Mouse (Mus musculus): ENCODE data around the gene Tasp1. TPM values are rescaled to one million over a fixed set of nuclear protein-coding genes. Genes with fewer than 3 reads are reported as not detected.
"Not testable (repeated sequence)": the region's sequence is repeated elsewhere in the genome, so short reads cannot be mapped to it uniquely, and the experiment has no call there.

The Tasp1 gene
- polyA plus RNA-seq, 1 experiment from 2014 or later, result 11.8 TPM

DNA sequence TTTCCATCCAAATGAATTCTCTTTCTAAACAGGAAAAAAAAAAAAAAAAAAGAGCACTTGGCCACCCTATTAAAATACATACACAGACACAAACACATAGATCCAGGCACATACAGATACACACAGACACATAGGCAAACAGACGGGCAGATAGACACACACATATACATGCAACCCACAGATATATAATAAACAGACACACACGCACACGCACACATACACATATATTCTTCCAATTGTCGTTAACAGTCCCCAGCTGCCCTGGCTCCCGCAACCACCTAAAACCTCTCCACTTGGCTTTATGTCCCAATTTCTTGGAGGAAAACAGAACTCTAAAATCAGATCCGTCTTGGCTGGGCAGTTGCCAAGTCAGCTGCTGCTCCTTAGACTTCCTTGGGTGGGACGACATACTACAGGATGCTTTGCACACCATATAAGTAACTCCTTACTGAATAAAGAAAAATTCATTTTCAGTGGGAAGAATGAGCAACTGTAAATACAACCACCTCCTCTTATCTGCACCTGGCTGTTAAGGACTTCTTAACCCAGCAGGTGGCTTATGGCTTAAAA is 188.5 kb downstream of the Tasp1 start:
- Histone ChIP-seq H3K9ac (ENCODE audit: low read depth, low read length) (no peak overlapping the region), H3K4me2 (ENCODE audit: low read depth, low read length) (no peak overlapping the region), H3K27me3 (ENCODE audit: control insufficient read depth, insufficient read depth, low read depth, low read length) (no peaks in the 10 kb centered on the region), H3K27ac (ENCODE audit: low read length) (no peak overlapping the region), H3K4me3 (ENCODE audit: low read depth, low read length) (no peak overlapping the region), H3K36me3 (ENCODE audit: control insufficient read depth, insufficient read depth) (no peaks in the 10 kb centered on the region), H3K9me3 (replicated peaks; ENCODE audit: control insufficient read depth, low read length) (no peaks in the 10 kb centered on the region), H3K4me1 (ENCODE audit: control insufficient read depth, low read depth, low read length) (no peaks in the 10 kb centered on the region)
- 76% methylated on average over 7 of the region's 7 CpGs for WGBS (ENCODE audit: insufficient replicate concordance)
- no peak for ATAC-seq (ENCODE audit: low read depth)

DNA sequence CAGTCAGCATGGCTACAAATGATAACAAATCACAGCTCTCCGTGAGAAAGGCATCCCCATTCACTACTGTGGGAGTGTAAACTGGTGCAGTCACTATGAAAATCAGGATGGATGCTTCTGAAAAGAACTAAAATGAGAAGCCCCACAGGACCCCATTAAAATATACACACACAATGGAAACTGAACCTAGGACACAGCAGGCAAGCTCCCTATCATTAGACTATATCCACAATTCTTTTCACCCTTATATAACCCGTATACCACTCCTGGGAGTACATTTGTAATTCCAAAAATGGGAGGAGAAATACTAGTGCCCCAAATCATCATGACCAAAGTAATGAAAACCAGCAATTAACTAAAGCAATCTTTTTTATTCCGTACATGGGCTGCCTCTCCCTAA is 190.7 kb downstream of the Tasp1 start:
- H3K9ac ChIP-seq (ENCODE audit: low read depth, low read length), result no peak overlapping the region
- H3K27ac ChIP-seq (ENCODE audit: low read length), result no peak overlapping the region
- H3K4me3 ChIP-seq (ENCODE audit: low read depth, low read length), result no peak overlapping the region
- no peaks in the 10 kb centered on the region for H3K9me3 ChIP-seq (replicated peaks; ENCODE audit: control insufficient read depth, low read length)
- H3K4me1 ChIP-seq (ENCODE audit: control insufficient read depth, low read depth, low read length), result no peaks in the 10 kb centered on the region
- no peaks in the 10 kb centered on the region for H3K36me3 ChIP-seq (ENCODE audit: control insufficient read depth, insufficient read depth)
- ATAC-seq (ENCODE audit: low read depth), result no peak
- H3K4me2 ChIP-seq (ENCODE audit: low read depth, low read length), result no peak overlapping the region
- 71% methylated on average over 3 of the region's 3 CpGs for WGBS (ENCODE audit: insufficient replicate concordance)
- H3K27me3 ChIP-seq (ENCODE audit: control insufficient read depth, insufficient read depth, low read depth, low read length), result no peaks in the 10 kb centered on the region

DNA sequence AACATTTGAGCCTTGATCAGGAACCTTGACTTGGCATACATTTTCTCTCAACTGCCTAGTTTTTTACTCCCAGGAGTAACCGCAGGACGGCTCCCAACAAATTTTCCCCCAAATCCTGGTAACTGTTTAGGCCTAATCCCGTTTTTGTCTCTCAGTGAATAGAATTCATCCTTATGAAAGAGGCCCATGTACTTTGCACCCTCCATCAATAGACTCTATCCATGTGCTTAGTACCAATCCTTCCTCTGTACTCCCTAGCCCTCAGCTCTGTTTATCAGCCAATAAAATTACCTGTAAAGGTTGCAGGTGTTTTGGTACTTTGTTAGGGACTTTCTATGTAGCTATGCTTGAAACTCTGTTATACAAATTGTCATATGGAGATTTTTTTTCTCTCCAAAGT is 192.4 kb downstream of the Tasp1 start:
- no peak overlapping the region for H3K27ac ChIP-seq (ENCODE audit: low read length)
- no peak overlapping the region for H3K4me3 ChIP-seq (ENCODE audit: low read depth, low read length)
- no peak for ATAC-seq (ENCODE audit: low read depth)
- no peaks in the 10 kb centered on the region for H3K27me3 ChIP-seq (ENCODE audit: control insufficient read depth, insufficient read depth, low read depth, low read length)
- H3K36me3 ChIP-seq (ENCODE audit: control insufficient read depth, insufficient read depth), result no peaks in the 10 kb centered on the region
- no peak overlapping the region for H3K9ac ChIP-seq (ENCODE audit: low read depth, low read length)
- H3K4me1 ChIP-seq (ENCODE audit: control insufficient read depth, low read depth, low read length), result no peaks in the 10 kb centered on the region
- no peak overlapping the region for H3K4me2 ChIP-seq (ENCODE audit: low read depth, low read length)
- H3K9me3 ChIP-seq (replicated peaks; ENCODE audit: control insufficient read depth, low read length), result no peaks in the 10 kb centered on the region
- 69% methylated on average over 3 of the region's 3 CpGs for WGBS (ENCODE audit: insufficient replicate concordance)

DNA sequence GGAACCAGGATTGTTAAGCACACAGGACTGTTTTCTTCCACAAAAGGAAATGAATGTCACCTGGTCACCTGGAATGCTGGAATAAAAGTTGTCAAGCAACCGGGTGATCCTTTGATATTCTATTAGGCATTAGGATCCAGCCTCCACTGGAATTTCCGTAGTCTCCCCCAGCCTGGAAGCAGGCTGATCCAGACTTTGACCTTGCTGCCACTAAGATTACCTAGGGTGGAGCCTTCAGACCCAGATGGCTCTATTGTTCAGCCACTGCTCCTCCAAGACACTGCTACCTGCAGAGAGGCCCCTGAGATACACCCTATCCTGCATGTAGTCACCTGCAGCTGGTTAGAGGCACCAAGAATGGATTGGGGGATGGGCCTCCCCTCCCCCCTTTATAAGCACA is 192.8 kb downstream of the Tasp1 start:
- H3K4me3 ChIP-seq (ENCODE audit: low read depth, low read length), result no peak overlapping the region
- no peak overlapping the region for H3K9ac ChIP-seq (ENCODE audit: low read depth, low read length)
- no peaks in the 10 kb centered on the region for H3K9me3 ChIP-seq (replicated peaks; ENCODE audit: control insufficient read depth, low read length)
- no peaks in the 10 kb centered on the region for H3K36me3 ChIP-seq (ENCODE audit: control insufficient read depth, insufficient read depth)
- H3K27ac ChIP-seq (ENCODE audit: low read length), result no peak overlapping the region
- WGBS (ENCODE audit: insufficient replicate concordance), result 61% methylated on average over 2 of the region's 2 CpGs
- no peaks in the 10 kb centered on the region for H3K4me1 ChIP-seq (ENCODE audit: control insufficient read depth, low read depth, low read length)
- no peaks in the 10 kb centered on the region for H3K27me3 ChIP-seq (ENCODE audit: control insufficient read depth, insufficient read depth, low read depth, low read length)
- no peak for ATAC-seq (ENCODE audit: low read depth)
- H3K4me2 ChIP-seq (ENCODE audit: low read depth, low read length), result no peak overlapping the region

DNA sequence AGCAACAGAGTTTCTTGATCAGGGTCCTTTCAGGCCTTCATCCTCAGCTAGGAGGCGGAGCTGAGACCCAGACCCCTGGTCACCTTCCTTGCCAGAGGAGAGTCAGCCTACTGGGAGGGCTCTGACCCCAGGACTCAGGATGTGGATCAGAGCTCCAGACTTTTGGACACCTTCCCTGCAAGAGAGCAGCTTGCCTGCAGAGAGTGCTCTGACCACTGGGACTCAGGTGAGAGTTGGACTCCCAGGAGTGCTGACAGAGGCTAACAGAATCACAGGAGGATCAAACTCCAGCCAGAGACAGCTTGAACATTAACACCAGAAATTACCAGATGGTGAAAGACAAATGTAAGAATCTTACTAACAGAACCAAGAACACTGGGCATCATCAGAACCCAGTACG is 197.5 kb downstream of the Tasp1 start:
- H3K36me3 ChIP-seq (ENCODE audit: control insufficient read depth, insufficient read depth); H3K4me2 ChIP-seq (ENCODE audit: low read depth, low read length); H3K9me3 ChIP-seq (replicated peaks; ENCODE audit: control insufficient read depth, low read length); H3K27me3 ChIP-seq (ENCODE audit: control insufficient read depth, insufficient read depth, low read depth, low read length); ATAC-seq (ENCODE audit: low read depth); H3K9ac ChIP-seq (ENCODE audit: low read depth, low read length); H3K4me3 ChIP-seq (ENCODE audit: low read depth, low read length); H3K4me1 ChIP-seq (ENCODE audit: control insufficient read depth, low read depth, low read length); H3K27ac ChIP-seq (ENCODE audit: low read length): not testable (repeated sequence)
- 76% methylated on average over 2 of the region's 2 CpGs for WGBS (ENCODE audit: insufficient replicate concordance)

DNA sequence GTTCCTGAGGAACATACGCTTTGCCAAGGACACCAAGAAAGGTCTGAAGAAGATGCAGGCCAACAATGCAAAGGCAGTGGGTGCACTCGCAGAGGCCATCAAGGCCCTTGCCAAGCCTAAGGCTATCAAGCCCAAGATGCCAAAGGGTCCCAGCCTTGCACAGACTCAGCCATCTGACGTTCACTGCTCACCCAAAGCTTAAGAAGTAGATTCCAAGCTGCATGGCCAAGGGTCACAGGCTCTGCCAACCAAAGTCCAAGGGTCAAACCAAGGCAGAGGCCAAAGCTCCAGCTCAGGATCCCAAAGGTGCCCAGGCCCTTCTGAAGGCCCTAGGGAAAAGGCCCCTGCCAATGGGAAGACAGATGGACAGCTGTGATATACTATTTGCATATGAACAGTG is 203.2 kb downstream of the Tasp1 start:
- ATAC-seq (ENCODE audit: low read depth); H3K9ac ChIP-seq (ENCODE audit: low read depth, low read length); H3K36me3 ChIP-seq (ENCODE audit: control insufficient read depth, insufficient read depth); H3K9me3 ChIP-seq (replicated peaks; ENCODE audit: control insufficient read depth, low read length); H3K4me1 ChIP-seq (ENCODE audit: control insufficient read depth, low read depth, low read length); H3K27me3 ChIP-seq (ENCODE audit: control insufficient read depth, insufficient read depth, low read depth, low read length); H3K4me2 ChIP-seq (ENCODE audit: low read depth, low read length); H3K27ac ChIP-seq (ENCODE audit: low read length); H3K4me3 ChIP-seq (ENCODE audit: low read depth, low read length): not testable (repeated sequence)
- WGBS (ENCODE audit: insufficient replicate concordance), result 70% methylated on average over 3 of the region's 3 CpGs

DNA sequence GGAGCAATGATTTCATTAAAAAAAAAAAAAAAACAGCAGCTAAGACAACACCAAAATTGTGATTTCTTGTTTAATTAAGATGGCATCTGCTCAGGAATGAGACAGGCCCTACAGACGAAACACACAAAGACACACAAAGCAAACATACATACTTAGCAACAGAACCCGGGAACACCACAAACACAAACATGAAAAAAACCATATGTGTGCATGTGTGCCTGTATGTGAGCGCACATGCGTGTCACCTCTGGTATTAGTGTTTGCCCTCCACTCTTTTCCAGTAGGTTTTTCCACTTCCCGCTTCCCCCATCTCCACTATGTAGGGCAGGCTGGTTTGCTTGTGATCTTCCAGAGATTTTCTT is 206.5 kb downstream of the Tasp1 start:
- H3K4me3 ChIP-seq (ENCODE audit: low read depth, low read length), result no peak overlapping the region
- H3K36me3 ChIP-seq (ENCODE audit: control insufficient read depth, insufficient read depth), result no peaks in the 10 kb centered on the region
- no peaks in the 10 kb centered on the region for H3K9me3 ChIP-seq (replicated peaks; ENCODE audit: control insufficient read depth, low read length)
- no peaks in the 10 kb centered on the region for H3K27me3 ChIP-seq (ENCODE audit: control insufficient read depth, insufficient read depth, low read depth, low read length)
- 80% methylated on average over 5 of the region's 5 CpGs for WGBS (ENCODE audit: insufficient replicate concordance)
- H3K27ac ChIP-seq (ENCODE audit: low read length), result no peak overlapping the region
- H3K9ac ChIP-seq (ENCODE audit: low read depth, low read length), result no peak overlapping the region
- no peak for ATAC-seq (ENCODE audit: low read depth)
- no peak overlapping the region for H3K4me2 ChIP-seq (ENCODE audit: low read depth, low read length)
- no peaks in the 10 kb centered on the region for H3K4me1 ChIP-seq (ENCODE audit: control insufficient read depth, low read depth, low read length)

DNA sequence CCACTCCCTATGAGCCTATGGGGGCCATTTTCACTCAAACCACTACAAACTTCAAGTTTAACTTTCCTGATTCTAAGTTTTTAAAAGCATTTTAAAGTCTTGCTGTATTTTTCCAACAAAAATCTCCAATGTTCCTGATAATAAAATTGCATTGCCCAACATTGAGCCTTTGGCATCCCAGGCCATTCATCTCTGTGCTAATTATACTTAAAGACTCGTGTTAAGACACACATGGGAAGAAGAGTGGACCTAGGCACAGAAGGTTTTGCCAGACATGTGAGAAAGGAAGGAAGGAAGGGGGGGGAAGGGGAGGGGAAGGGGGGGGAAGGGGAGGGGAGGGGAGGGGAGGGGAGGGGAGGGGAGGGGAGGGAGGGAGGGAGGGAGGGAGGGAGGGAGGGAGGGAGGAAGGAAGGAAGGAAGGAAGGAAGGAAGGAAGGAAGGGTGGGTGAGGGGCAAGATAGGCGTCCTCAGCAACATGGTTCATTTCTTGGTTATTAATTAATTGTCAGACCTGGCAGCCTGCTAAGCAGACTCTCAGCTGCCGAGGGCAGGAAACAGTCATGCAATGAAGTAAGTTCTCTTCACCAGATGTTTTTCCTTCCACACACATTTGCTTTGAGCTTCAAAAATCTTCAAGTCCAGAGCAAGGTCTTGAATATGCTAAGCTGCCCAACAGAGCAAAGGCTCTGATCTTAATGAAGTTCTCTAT is 207.0 kb downstream of the Tasp1 start:
- WGBS (ENCODE audit: insufficient replicate concordance), result 39% methylated on average over 3 of the region's 3 CpGs
- ATAC-seq (ENCODE audit: low read depth), result no peak
- Histone ChIP-seq H3K27ac (ENCODE audit: low read length) (no peak overlapping the region), H3K4me1 (ENCODE audit: control insufficient read depth, low read depth, low read length) (no peaks in the 10 kb centered on the region), H3K9me3 (replicated peaks; ENCODE audit: control insufficient read depth, low read length) (no peaks in the 10 kb centered on the region), H3K36me3 (ENCODE audit: control insufficient read depth, insufficient read depth) (no peaks in the 10 kb centered on the region), H3K27me3 (ENCODE audit: control insufficient read depth, insufficient read depth, low read depth, low read length) (no peaks in the 10 kb centered on the region), H3K4me3 (ENCODE audit: low read depth, low read length) (no peak overlapping the region), H3K4me2 (ENCODE audit: low read depth, low read length) (no peak overlapping the region), H3K9ac (ENCODE audit: low read depth, low read length) (no peak overlapping the region)

DNA sequence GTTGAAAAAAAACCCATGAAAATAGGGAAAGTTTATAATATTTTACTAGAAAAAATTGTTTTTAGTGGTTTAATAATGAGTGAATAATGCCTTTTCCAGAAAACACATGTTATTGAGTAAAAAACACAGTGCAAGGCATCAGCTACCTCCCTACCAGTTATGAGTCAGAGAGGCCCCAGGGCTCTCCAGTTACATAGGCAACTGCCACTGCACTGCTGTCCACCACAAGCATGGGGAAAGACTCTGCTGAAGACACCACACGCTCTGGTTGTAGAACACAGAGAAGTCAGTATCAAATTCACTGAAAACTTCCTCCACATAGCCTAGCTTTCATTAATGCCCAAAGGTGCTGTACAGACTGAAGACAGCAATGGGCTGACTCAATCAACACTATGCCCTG is 217.0 kb downstream of the Tasp1 start:
- H3K36me3 ChIP-seq (ENCODE audit: control insufficient read depth, insufficient read depth), result no peaks in the 10 kb centered on the region
- ATAC-seq (ENCODE audit: low read depth), result no peak
- WGBS (ENCODE audit: insufficient replicate concordance), result 85% methylated on average over 1 of the region's 1 CpGs

More for the DNA sequence above, 217.0 kb downstream of the Tasp1 start:
- no peaks in the 10 kb centered on the region for H3K9me3 ChIP-seq (replicated peaks; ENCODE audit: control insufficient read depth, low read length)
- H3K4me2 ChIP-seq (ENCODE audit: low read depth, low read length), result no peak overlapping the region
- no peaks in the 10 kb centered on the region for H3K4me1 ChIP-seq (ENCODE audit: control insufficient read depth, low read depth, low read length)
- no peaks in the 10 kb centered on the region for H3K27me3 ChIP-seq (ENCODE audit: control insufficient read depth, insufficient read depth, low read depth, low read length)
- no peak overlapping the region for H3K27ac ChIP-seq (ENCODE audit: low read length)
- no peak overlapping the region for H3K9ac ChIP-seq (ENCODE audit: low read depth, low read length)
- no peak overlapping the region for H3K4me3 ChIP-seq (ENCODE audit: low read depth, low read length)

Measured in liver, embryonic 16.5 days (tissue).